Mouse (Mus musculus) brain, embryonic 14.5 days (tissue): ENCODE measurements around the gene Slc16a11.

ENCODE experiments used
- CTCF ChIP-seq: fragments of 200-500 bp; IDR thresholded peaks from 2 replicates; pipeline ENCODE4 v1.5.1; 2012; ENCODE audit warnings: inconsistent platforms, mild to moderate bottlenecking, moderate library complexity, borderline replicate concordance; ENCODE audit not compliant: insufficient read depth, insufficient read length; ENCODE audit errors: extremely low read depth
- POLR2A ChIP-seq: fragments of 200-500 bp; IDR thresholded peaks from 2 replicates; pipeline ENCODE4 v1.6.1; 2012; ENCODE audit warnings: mild to moderate bottlenecking, inconsistent platforms, borderline replicate concordance; ENCODE audit not compliant: poor library complexity, insufficient read depth, insufficient read length, severe bottlenecking; ENCODE audit errors: extremely low read depth

GRCm38 (mm10) chr11:70234037-70234436 lies 21.5 kb downstream of the Slc16a11 start:
- TF ChIP-seq POLR2A (no peak), CTCF (no peak)
